Mouse (Mus musculus) adrenal gland, adult 18-20 months (tissue): ENCODE measurements around the gene Morf4l2. TPM values are rescaled to one million over a fixed set of nuclear protein-coding genes. Genes with fewer than 3 reads are reported as not detected.
"Not testable (repeated sequence)": the region's sequence is repeated elsewhere in the genome, so short reads cannot be mapped to it uniquely, and the experiment has no call there.

ENCODE experiments used
- DNase-seq, 2 experiments: peaks; one replicate each; pipeline ENCODE4 v3.0.0; 2021 to 2022; ENCODE audit warnings: low spot score in 2 of 2
- total RNA-seq, 2 experiments: library from RNA; stranded (reverse); gene quantifications; 1 replicate in 1 of 2; 2 replicates in 1 of 2; pipeline ENCODE4 v1.2.3; 2021

The Morf4l2 gene
- total RNA-seq, 2 experiments from 2014 or later, result 351 to 423 TPM

- DNase-seq, result peak; percentile 36 to 49
Observed at GRCm38 (mm10) chrX:136707446-136708167, 35.9 kb downstream of the Morf4l2 start, which contains the start of gene Tceal1. Tceal1 (plus strand) TSS chrX:136707982.

DNA sequence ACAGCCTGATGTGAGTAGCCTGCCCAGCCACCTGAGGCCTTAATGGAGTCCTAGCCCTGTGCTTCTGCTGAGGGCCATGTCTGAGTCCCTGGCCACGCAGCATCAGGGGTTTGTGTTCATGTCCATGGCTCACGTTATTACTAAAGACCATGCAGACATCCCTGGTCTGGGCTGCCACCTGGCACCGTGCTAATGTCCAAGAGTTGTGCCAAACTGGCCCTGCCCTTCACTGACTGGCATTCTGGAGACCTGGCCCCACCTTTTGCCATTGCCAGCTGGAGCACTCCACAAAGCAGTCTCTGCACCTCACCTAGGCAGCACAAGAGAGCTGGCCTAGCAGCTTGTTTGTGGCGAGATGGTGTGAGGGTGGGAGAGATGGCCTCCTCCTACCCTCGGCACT, 50.3 kb downstream of the Morf4l2 start:
- DNase-seq, result no peak

GRCm38 (mm10) chrX:136692294-136692675, 51.2 kb downstream of the Morf4l2 start:
- no peak for DNase-seq

DNA sequence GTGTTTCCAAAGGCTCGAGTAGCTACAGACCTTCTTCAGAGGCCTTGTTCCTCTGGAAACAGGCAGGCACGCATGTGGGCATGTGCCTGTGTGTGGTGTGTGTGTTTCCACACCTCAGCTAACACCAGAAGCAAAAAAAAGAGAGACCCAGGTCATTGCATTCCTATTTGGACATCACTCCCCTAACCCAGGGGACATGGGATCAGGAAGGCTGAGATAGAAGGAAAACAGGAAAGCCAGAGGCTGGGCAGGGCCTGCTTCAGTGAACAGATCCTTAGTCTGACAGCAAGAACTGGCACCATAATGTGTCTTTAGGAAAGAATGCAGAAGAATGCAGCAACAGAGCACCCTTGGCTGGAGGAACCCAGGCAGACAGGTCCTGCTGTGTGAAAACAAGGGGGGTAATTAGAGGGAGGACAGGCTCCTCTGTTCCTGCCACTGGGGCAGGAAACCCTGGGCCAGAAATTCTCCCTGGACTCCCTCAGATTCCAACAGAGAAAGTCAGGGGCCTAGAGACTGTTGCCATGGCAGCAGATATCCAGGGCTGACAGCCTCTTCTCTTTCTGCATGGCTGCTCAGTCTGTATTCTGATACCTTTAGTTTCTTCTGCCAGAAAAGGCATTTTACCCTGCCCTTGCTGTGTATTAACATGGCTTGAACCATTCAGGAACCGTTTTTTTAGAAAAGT, 51.7 kb downstream of the Morf4l2 start:
- not testable (repeated sequence) for DNase-seq

Other genes starting within 250 kb of the Morf4l2 start
- not detected for gene Kir3dl1, start 225.7 kb downstream of the Morf4l2 start, total RNA-seq
- not detected for gene Kir3dl2, start 199.6 kb downstream of the Morf4l2 start, total RNA-seq
- 10 to 100 TPM; 28.3 to 35.3 TPM for gene Tceal3, start 152.8 kb downstream of the Morf4l2 start, total RNA-seq
- gene Tceal1, start 35.7 kb downstream of the Morf4l2 start, total RNA-seq, result 10 to 100 TPM in 1 of 2 experiments, 1 to 10 TPM in 1; 8.3 to 10.8 TPM
- gene Glra4, start 36.5 kb upstream of the Morf4l2 start, total RNA-seq, result not detected
- gene Plp1, start 79.0 kb upstream of the Morf4l2 start, total RNA-seq, result 1 to 10 TPM; 3.5 to 4.0 TPM
- gene Rab9b, start 125.1 kb upstream of the Morf4l2 start, total RNA-seq, result under 1 TPM; 0.36 to 0.67 TPM
- gene H2bfm, start 183.6 kb upstream of the Morf4l2 start, total RNA-seq, result not detected
- 10 to 100 TPM; 11.7 to 24.1 TPM for gene Tmsb15b2, start 231.8 kb upstream of the Morf4l2 start, total RNA-seq
- gene Tmsb15l, start 233.2 kb upstream of the Morf4l2 start, total RNA-seq, result not detected
- gene Tmsb15b1, start 233.2 kb upstream of the Morf4l2 start, total RNA-seq, result 1 to 10 TPM; 3.2 to 4.8 TPM
- gene Zcchc18, start 249.5 kb upstream of the Morf4l2 start, total RNA-seq, result 10 to 100 TPM; 14.2 to 17.2 TPM